Mouse (Mus musculus) kidney, adult 2 months (tissue): ENCODE data around the gene Sec16a.

Experiments used
- CTCF ChIP-seq: fragments of 200-500 bp; conservative IDR thresholded peaks from 2 replicates; pipeline ENCODE4 v1.5.1; 2011; ENCODE audit warnings: low read depth, mild to moderate bottlenecking, control low read depth, low read length, moderate library complexity, mixed read lengths; ENCODE audit not compliant: insufficient read depth, insufficient read length
- POLR2A ChIP-seq: fragments of 200-500 bp; IDR thresholded peaks from one replicate; pipeline ENCODE4 v1.6.1; 2011; ENCODE audit warnings: low read depth, low read length, control low read depth

DNA sequence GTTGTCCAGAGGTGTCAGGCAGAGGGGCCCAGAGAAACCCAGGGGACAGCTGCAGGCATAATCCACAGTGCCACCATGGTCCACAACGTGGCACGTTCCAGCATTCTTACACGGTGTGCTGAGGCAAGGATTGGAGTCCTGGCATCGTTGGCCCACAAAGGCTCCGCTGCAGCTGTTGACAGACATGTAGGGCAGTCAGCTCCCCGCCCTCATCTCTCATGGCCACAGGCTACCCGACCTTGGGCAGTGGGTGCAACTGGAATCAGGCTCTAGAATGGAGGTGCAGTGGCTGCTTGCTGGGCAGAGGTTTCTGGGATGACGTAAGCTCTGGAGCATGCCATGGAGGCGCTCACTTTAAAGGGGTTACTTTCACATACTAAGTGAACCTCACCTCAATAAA lies 40.3 kb upstream of the Sec16a start:
- TF ChIP-seq POLR2A (no peak), CTCF (no peak)
